ENCODE assay signal across 25 mouse cellular contexts in genomic region chr9:116857151-116857550, GRCm38 (mm10).
DNase-seq lines count a peak whose midpoint lies in the region; TF ChIP-seq lines count a peak whose summit lies in the region.
"Had no signal": no experiment of that assay in that cellular context is flagged by ENCODE, and none has a peak within 500 bp of the region (broad histone marks: within the 10 kb centered on the region; RNA-seq: fewer than 3 reads in every experiment).

No protein-coding gene starts in this region.

- DNase-seq in heart, adult 11 months: peak; percentile 74
- DNase-seq in heart, adult 9 months (ENCODE audit: low spot score in 2 of 2): no peak
- DNase-seq in brain, adult 2 months (ENCODE audit: low read depth, low spot score): peak; percentile 47
- DNase-seq in layer of hippocampus, adult 2 months (ENCODE audit: low spot score in 2 of 2): peak; percentile 58 to 62
- DNase-seq in right cerebral cortex, postnatal 10 days (ENCODE audit: low spot score in 2 of 2): peak; percentile 46 to 62
- DNase-seq in ovary, adult 18-20 months (ENCODE audit: low spot score): no peak
- DNase-seq in Muller cell, postnatal 12 days (ENCODE audit: inconsistent ontology term): no peak
- DNase-seq: adrenal gland, postnatal 25 days; cerebellum, adult 2 months; cerebellum, postnatal 25 days; gastrocnemius, postnatal 25 days; heart, adult 2 months; heart, postnatal 10 days; kidney, adult 9 months; kidney, postnatal 14 days; thymus, adult 18-20 months; thymus, postnatal 25 days had no signal

- H3K27ac ChIP-seq in layer of hippocampus, adult 2 months: no peak overlapping the region
- H3K27ac ChIP-seq: heart, adult 2 months; heart, embryonic 13.5 days; hindbrain, embryonic 14.5 days; limb, embryonic 12.5 days; lung, embryonic 15.5 days; midbrain, embryonic 10.5 days; midbrain, embryonic 15.5 days; neural tube, embryonic 15.5 days; stomach, embryonic 15.5 days had no signal

- no peak overlapping the region for H3K4me3 ChIP-seq in layer of hippocampus, adult 2 months
- H3K4me3 ChIP-seq: heart, adult 2 months; heart, embryonic 13.5 days; limb, embryonic 12.5 days; lung, embryonic 15.5 days; midbrain, embryonic 10.5 days; midbrain, embryonic 15.5 days; neural tube, embryonic 15.5 days; stomach, embryonic 15.5 days had no signal

- TF ChIP-seq CTCF in layer of hippocampus, adult 2 months (conservative IDR thresholded peaks at IDR 0.05): no peak

Comparison
In these comparisons a context has a peak if more than half of its experiments do, and no peak if none do; other contexts are left out.
1. DNase-seq: peak in heart, adult 11 months (single experiment), brain, adult 2 months (single experiment), layer of hippocampus, adult 2 months (2 of 2) and right cerebral cortex, postnatal 10 days (2 of 2); none in heart, adult 9 months (0 of 2), ovary, adult 18-20 months (single experiment) and Muller cell, postnatal 12 days (single experiment).